Mouse (Mus musculus) gastrocnemius, postnatal 36 days (tissue): Measurements from ENCODE around the gene Arih1. TPM values are rescaled to one million over a fixed set of nuclear protein-coding genes. Genes with fewer than 3 reads are reported as not detected.

Experiments used
- DNase-seq, 2 experiments: peaks; one replicate each; pipeline ENCODE4 v3.0.0; 2022
- intact Hi-C: fragments of 180-260 bp; cut with DNase I; formaldehyde crosslinking; loops from one replicate; pipeline ENCODE4 v1.15.1; 2025
- total RNA-seq, 2 experiments: library from RNA; stranded (reverse); gene quantifications; 2 replicates each; pipeline ENCODE4 v1.2.3; 2021

Arih1 gene
- total RNA-seq, 2 experiments from 2014 or later: 87.9 to 90.4 TPM

DNA sequence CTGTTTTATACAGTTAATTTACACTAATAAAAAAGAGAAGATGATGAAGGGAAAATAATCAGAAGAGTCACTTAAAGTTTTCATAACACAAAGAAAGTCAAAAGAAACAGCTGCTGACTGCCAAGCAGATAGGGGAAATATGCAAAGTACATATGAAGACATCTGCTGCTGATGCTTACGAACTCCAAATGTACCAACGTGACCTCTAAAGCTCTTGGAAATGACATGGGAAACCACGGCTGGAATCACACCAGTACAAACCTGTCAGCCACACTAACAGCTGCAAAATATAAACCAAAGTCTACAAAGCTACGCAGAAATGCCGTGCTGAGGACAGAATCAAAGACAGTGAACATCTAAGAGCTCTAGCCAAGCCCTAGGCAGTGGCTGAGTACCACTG is 147.3 kb downstream of the Arih1 start:
- intact Hi-C loops: no loop called here

GRCm38 (mm10) chr9:59338411-59338810 is 148.0 kb downstream of the Arih1 start:
- intact Hi-C loops: no loop called here

More for the DNA sequence above, 147.3 kb downstream of the Arih1 start:
- DNase-seq: no peak

More at GRCm38 (mm10) chr9:59338411-59338810, 148.0 kb downstream of the Arih1 start:
- no peak for DNase-seq

Other genes starting within 250 kb of the Arih1 start
- 1 to 10 TPM; 6.5 to 8.5 TPM for gene Adpgk, start 195.1 kb downstream of the Arih1 start, total RNA-seq
- gene Bbs4, start 133.1 kb downstream of the Arih1 start, total RNA-seq: 1 to 10 TPM; 3.5 to 3.9 TPM
- 10 to 100 TPM; 22.6 to 23.6 TPM for gene Hexa, start 52.9 kb upstream of the Arih1 start, total RNA-seq
- gene Tmem202, start 53.2 kb upstream of the Arih1 start, total RNA-seq: under 1 TPM; 0.22 to 0.46 TPM
- not detected for gene Celf6, start 91.3 kb upstream of the Arih1 start, total RNA-seq
- 10 to 100 TPM; 17.3 to 21.9 TPM for gene Parp6, start 130.7 kb upstream of the Arih1 start, total RNA-seq
- gene Pkm, start 169.8 kb upstream of the Arih1 start, total RNA-seq: 1,000 to 10,000 TPM; 2,923 to 3,646 TPM
- gene Gramd2, start 193.5 kb upstream of the Arih1 start, total RNA-seq: under 1 TPM in 1 of 2 experiments, not detected in 1; 0.25 TPM